Mouse (Mus musculus) liver, embryonic 14.5 days (tissue): ENCODE results near the gene Nprl3. TPM values are rescaled to one million over a fixed set of nuclear protein-coding genes. Genes with fewer than 3 reads are reported as not detected.

Experiments used
- ATAC-seq: fragments of 200-750 bp; cut with Nextera tagmentation; 2 replicates; pipeline ENCODE4 v1.8.0; 2017; ENCODE audit warnings: moderate number of reproducible peaks, mild to moderate bottlenecking, moderate library complexity; ENCODE audit not compliant: insufficient read depth
- DNase-seq, 3 experiments: peaks; one replicate each; pipeline ENCODE4 v3.0.0-alpha.2; 2012 to 2013; ENCODE audit warnings: low read depth in 3 of 3, low spot score in 3 of 3
- H3K27ac ChIP-seq: fragments of 300-500 bp; sonication (generic); 2 replicates; pipeline ENCODE4 v1.5.1; 2014; ENCODE audit warnings: moderate library complexity, mild to moderate bottlenecking, control low read depth, inconsistent platforms
- H3K27me3 ChIP-seq: fragments of 300-500 bp; sonication (generic); 2 replicates; pipeline ENCODE4 v1.6.1; 2014; ENCODE audit warnings: mild to moderate bottlenecking, low read length, moderate library complexity; ENCODE audit not compliant: control insufficient read depth, insufficient read depth
- H3K36me3 ChIP-seq: fragments of 300-500 bp; sonication (generic); replicated peaks from 2 replicates; pipeline ENCODE4 v1.6.1; 2014; ENCODE audit warnings: low read depth; ENCODE audit not compliant: control insufficient read depth, insufficient read depth
- H3K4me1 ChIP-seq, 2 experiments: fragments of 200-500 bp in 1 of 2; fragments of 300-500 bp in 1 of 2; sonication (generic) in 1 of 2; replicated peaks; 2 replicates each; pipeline ENCODE4 v1.6.1; 2012 to 2014; ENCODE audit warnings: antibody characterized with exemption in 1 of 2, inconsistent platforms in 1 of 2, low read length in 1 of 2; ENCODE audit not compliant: control insufficient read depth in 2 of 2, insufficient read depth in 2 of 2
- H3K4me2 ChIP-seq: fragments of 300-500 bp; sonication (generic); 2 replicates; pipeline ENCODE4 v1.6.1; 2014; ENCODE audit warnings: low read depth, mild to moderate bottlenecking, control low read depth, moderate library complexity
- H3K4me3 ChIP-seq, 2 experiments: fragments of 200-500 bp in 1 of 2; fragments of 300-500 bp in 1 of 2; sonication (generic) in 1 of 2; 2 replicates each; pipeline ENCODE4 v1.5.1; 2012 to 2014; ENCODE audit warnings: low read depth in 2 of 2, low read length in 2 of 2, mild to moderate bottlenecking in 2 of 2, control low read depth in 1 of 2, inconsistent platforms in 1 of 2, moderate library complexity in 1 of 2; ENCODE audit not compliant: insufficient read depth in 1 of 2
- H3K9ac ChIP-seq: fragments of 300-500 bp; sonication (generic); replicated peaks from 2 replicates; pipeline ENCODE4 v1.6.1; 2014; ENCODE audit warnings: mild to moderate bottlenecking, control low read depth, moderate library complexity
- H3K9me3 ChIP-seq: fragments of 300-500 bp; sonication (generic); 2 replicates; pipeline ENCODE4 v1.6.1; 2016; ENCODE audit warnings: low read length, mixed read lengths; ENCODE audit not compliant: control insufficient read depth
- CTCF ChIP-seq: IDR thresholded peaks from 2 replicates; pipeline ENCODE4 v1.5.1; 2016; ENCODE audit warnings: antibody characterized with exemption, low read depth, control low read depth
- EP300 ChIP-seq: IDR thresholded peaks from 2 replicates; pipeline ENCODE4 v1.6.1; 2016; ENCODE audit warnings: antibody characterized with exemption, low read depth
- WGBS: fragments of 180-500 bp; shearing (Covaris S2); extraction: QIAGEN DNeasy Blood & Tissue Kit; methylation state at CpG from one replicate; pipeline ENCODE4 v1.1.7; 2014; ENCODE audit not compliant: insufficient replicate concordance; 5-methylcytosine and 5-hydroxymethylcytosine counted together
- polyA plus RNA-seq, 2 experiments: library from polyadenylated mRNA; depleted of rRNA in 1 of 2; stranded (reverse) in 1 of 2; unstranded in 1 of 2; fragments of >200 nt; fragmentation: Nextera tagmentation in 1 of 2; extraction: Ambion mirVana in 1 of 2; gene quantifications; 2 replicates each; pipeline versions ENCODE4 v1.2.1 to v1.2.3; 2012 to 2014

Nprl3 gene
- polyA plus RNA-seq, 2 experiments, result 16.8 to 36.8 TPM

- no peaks in the 10 kb centered on the region for H3K9me3 ChIP-seq
- WGBS, result 61% methylated on average over 21 of the region's 21 CpGs
Measured at GRCm38 (mm10) chr11:32277736-32278457, 10.4 kb upstream of the Nprl3 start.

GRCm38 (mm10) chr11:32276347-32276746, 8.8 kb upstream of the Nprl3 start, which contains the start of gene Hba-x:
Gene Hba-x (plus strand): TSS chr11:32276400.
- no peak within 1 kb of the TSS for H3K4me3 ChIP-seq
- peak within 1 kb of the TSS; percentile 12 for H3K9ac ChIP-seq
- H3K4me1 ChIP-seq, result peaks cover 37 to 40% of the 10 kb centered on the region in 2 experiments
- H3K27ac ChIP-seq, result peak within 1 kb of the TSS; percentile 4; the same call in 1 of the 2 replicates
- DNase-seq (no peak), ATAC-seq (no peak)
- no peaks in the 10 kb centered on the region for H3K9me3 ChIP-seq
- no peak within 1 kb of the TSS for H3K4me2 ChIP-seq
- 64% methylated on average over 3 of the region's 3 CpGs for WGBS
- TF ChIP-seq EP300 (no peak), CTCF (no peak)
- no peaks in the 10 kb centered on the region for H3K36me3 ChIP-seq
- peaks cover 13% of the 10 kb centered on the region for H3K27me3 ChIP-seq

More at GRCm38 (mm10) chr11:32277736-32278457, 10.4 kb upstream of the Nprl3 start:
- TF ChIP-seq EP300 (no peak), CTCF (no peak)
- H3K27me3 ChIP-seq, result peaks cover 13% of the 10 kb centered on the region
- H3K4me1 ChIP-seq, result peaks cover 44 to 50% of the 10 kb centered on the region in 2 experiments
- no peak overlapping the region for H3K9ac ChIP-seq
- H3K4me2 ChIP-seq, result no peak overlapping the region
- no peak overlapping the region for H3K27ac ChIP-seq
- H3K36me3 ChIP-seq, result no peaks in the 10 kb centered on the region
- DNase-seq, result no peak
- no peak for ATAC-seq
- no peak overlapping the region for H3K4me3 ChIP-seq

- no peaks in the 10 kb centered on the region for H3K36me3 ChIP-seq
- no peaks in the 10 kb centered on the region for H3K9me3 ChIP-seq
- no peaks in the 10 kb centered on the region for H3K27me3 ChIP-seq
- ATAC-seq, result no peak
- WGBS, result 30% methylated on average over 4 of the region's 4 CpGs
- TF ChIP-seq CTCF, result no peak
- no peak for TF ChIP-seq EP300
- no peak overlapping the region for H3K4me3 ChIP-seq
- H3K4me2 ChIP-seq, result no peak overlapping the region
- no peak for DNase-seq
- H3K4me1 ChIP-seq, result peaks cover 49 to 55% of the 10 kb centered on the region in 2 experiments
- no peak overlapping the region for H3K9ac ChIP-seq
- H3K27ac ChIP-seq, result peak overlapping the region; percentile 72
Measured at GRCm38 (mm10) chr11:32271178-32271577, 3.7 kb upstream of the Nprl3 start.

GRCm38 (mm10) chr11:32268952-32269351, 1.4 kb upstream of the Nprl3 start:
- peak overlapping the region; percentile 96 for H3K9ac ChIP-seq
- peak overlapping the region; percentile 83 for H3K4me2 ChIP-seq
- WGBS, result 14% methylated on average over 5 of the region's 5 CpGs

GRCm38 (mm10) chr11:32267964-32268363, 457 bp upstream of the Nprl3 start:
- H3K4me3 ChIP-seq, result peak overlapping the region; percentile 75 to 83
- peak overlapping the region; percentile 96 for H3K9ac ChIP-seq
- peak overlapping the region; percentile 95 for H3K27ac ChIP-seq
- DNase-seq (no peak), ATAC-seq (peak; percentile 14; the same call in 1 of the 2 replicates)
- no peaks in the 10 kb centered on the region; the same call in 1 of the 2 replicates for H3K36me3 ChIP-seq
- H3K9me3 ChIP-seq, result no peaks in the 10 kb centered on the region
- peaks cover 70 to 72% of the 10 kb centered on the region in 2 experiments for H3K4me1 ChIP-seq
- H3K27me3 ChIP-seq, result no peaks in the 10 kb centered on the region
- TF ChIP-seq EP300, result no peak
- TF ChIP-seq CTCF, result no peak
- WGBS, result 21% methylated on average over 5 of the region's 5 CpGs
- H3K4me2 ChIP-seq, result peak overlapping the region; percentile 83

More at GRCm38 (mm10) chr11:32268952-32269351, 1.4 kb upstream of the Nprl3 start:
- Histone ChIP-seq H3K4me1 (peaks cover 61 to 65% of the 10 kb centered on the region in 2 experiments), H3K9me3 (no peaks in the 10 kb centered on the region), H3K27me3 (no peaks in the 10 kb centered on the region), H3K27ac (peak overlapping the region; percentile 95), H3K4me3 (peak overlapping the region; percentile 35 to 83), H3K36me3 (no peaks in the 10 kb centered on the region; the same call in 1 of the 2 replicates)
- peak; percentile 87 to 89 (median 88) for DNase-seq
- peak; percentile 86 for ATAC-seq
- peak; percentile 94 for TF ChIP-seq EP300
- no peak for TF ChIP-seq CTCF
